Comparison of ENCODE assay signal across 10 mouse cellular contexts in the genomic region with DNA sequence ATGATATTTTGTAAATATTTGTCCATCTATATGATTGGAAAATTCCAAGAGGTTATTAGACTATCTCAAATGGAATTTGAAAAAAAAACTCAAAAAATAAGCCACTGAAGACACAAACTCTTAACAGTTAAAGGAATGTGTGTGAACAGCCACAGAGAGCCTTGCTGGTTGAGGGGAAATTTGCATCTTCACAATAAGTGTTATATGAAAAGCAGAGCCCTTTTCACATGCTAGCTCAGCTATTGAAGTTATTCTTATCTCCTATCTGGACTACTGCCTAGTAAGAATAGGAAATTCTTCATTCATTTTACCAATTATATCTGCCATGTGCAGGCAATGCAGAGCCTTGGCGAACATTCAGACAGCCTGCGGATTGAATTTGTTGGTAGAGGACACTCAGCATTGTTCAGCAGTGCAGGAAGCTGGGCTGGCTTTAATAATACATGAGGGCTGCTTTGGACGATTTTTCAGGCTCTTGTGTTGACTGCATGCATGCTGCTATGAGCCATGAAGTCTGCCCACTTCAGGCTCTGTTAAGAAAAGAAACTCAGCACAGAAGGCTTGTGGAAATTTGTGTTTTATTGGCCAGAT.
A peak's percentile ranks its signal among the peaks of the same experiment; 100 is the strongest.
DNase-seq lines count a peak whose midpoint lies in the region; ATAC-seq lines count a peak whose summit lies in the region.
"Had no signal": no experiment of that assay in that cellular context is flagged by ENCODE, and none has a peak within 500 bp of the region (broad histone marks: within the 10 kb centered on the region; RNA-seq: fewer than 3 reads in every experiment).

No protein-coding gene starts in this region.

- no peak overlapping the region for H3K4me2 ChIP-seq in forebrain, embryonic 12.5 days
- H3K4me2 ChIP-seq in hindbrain, embryonic 16.5 days (ENCODE audit: low read length): no peak overlapping the region; the same call in 1 of the 2 replicates
- no peak overlapping the region for H3K4me2 ChIP-seq in neural tube, embryonic 13.5 days
- H3K4me2 ChIP-seq: liver, embryonic 12.5 days had no signal

- intact Hi-C loops in gastrocnemius, postnatal 14 days (cut with DNase I; ENCODE audit: low total_unique reads): no loop called here

- peak; percentile 3 to 4 for DNase-seq in kidney, postnatal 4 days
- no peak for DNase-seq in kidney, adult 9 months
- no peak for DNase-seq in yolk sac, embryonic 10.5 days (ENCODE audit: low spot score)
- DNase-seq in gastrocnemius, postnatal 14 days: no peak
- no peak for DNase-seq in ovary, postnatal 14 days (ENCODE audit: low spot score)
- DNase-seq: kidney, adult 18-20 months had no signal

- H3K27me3 ChIP-seq in forebrain, embryonic 12.5 days: no peaks in the 10 kb centered on the region
- H3K27me3 ChIP-seq in hindbrain, embryonic 16.5 days (replicated peaks; ENCODE audit: control insufficient read depth, insufficient read depth, low read length): no peaks in the 10 kb centered on the region
- H3K27me3 ChIP-seq in neural tube, embryonic 13.5 days: no peaks in the 10 kb centered on the region
- H3K27me3 ChIP-seq: liver, embryonic 12.5 days had no signal

- ATAC-seq in forebrain, embryonic 12.5 days (ENCODE audit: low FRiP score): peak; percentile 76; the same call in 1 of the 2 replicates
- peak; percentile 88 for ATAC-seq in hindbrain, embryonic 16.5 days
- 0 out of 2 replicates have a peak, but pooled peaks have one; percentile 63 for ATAC-seq in neural tube, embryonic 13.5 days (ENCODE audit: low read depth)
- ATAC-seq: liver, embryonic 12.5 days had no signal

- H3K4me3 ChIP-seq in forebrain, embryonic 12.5 days (replicated peaks): no peak overlapping the region
- no peak overlapping the region for H3K4me3 ChIP-seq in hindbrain, embryonic 16.5 days (ENCODE audit: low read length)
- H3K4me3 ChIP-seq in neural tube, embryonic 13.5 days: no peak overlapping the region
- H3K4me3 ChIP-seq: liver, embryonic 12.5 days had no signal

- H3K9me3 ChIP-seq in forebrain, embryonic 12.5 days: no peaks in the 10 kb centered on the region
- no peaks in the 10 kb centered on the region for H3K9me3 ChIP-seq in hindbrain, embryonic 16.5 days (ENCODE audit: control insufficient read depth, low read length)
- no peaks in the 10 kb centered on the region for H3K9me3 ChIP-seq in neural tube, embryonic 13.5 days
- H3K9me3 ChIP-seq: liver, embryonic 12.5 days had no signal

- H3K4me1 ChIP-seq in forebrain, embryonic 12.5 days: peaks cover 8% of the 10 kb centered on the region
- H3K4me1 ChIP-seq in hindbrain, embryonic 16.5 days (ENCODE audit: control insufficient read depth, insufficient read depth, low read depth, low read length): no peaks in the 10 kb centered on the region
- peaks cover 11% of the 10 kb centered on the region for H3K4me1 ChIP-seq in neural tube, embryonic 13.5 days (replicated peaks)
- H3K4me1 ChIP-seq: liver, embryonic 12.5 days had no signal

- H3K9ac ChIP-seq in forebrain, embryonic 12.5 days: no peak overlapping the region
- H3K9ac ChIP-seq in hindbrain, embryonic 16.5 days (ENCODE audit: low read depth, low read length): no peak overlapping the region
- H3K9ac ChIP-seq in neural tube, embryonic 13.5 days: no peak overlapping the region
- H3K9ac ChIP-seq: liver, embryonic 12.5 days had no signal

- WGBS in forebrain, embryonic 12.5 days: 5% methylated on average over 3 of the region's 3 CpGs
- 9% methylated on average over 3 of the region's 3 CpGs for WGBS in hindbrain, embryonic 16.5 days
- WGBS in neural tube, embryonic 13.5 days: 15% methylated on average over 3 of the region's 3 CpGs

- no peaks in the 10 kb centered on the region for H3K36me3 ChIP-seq in forebrain, embryonic 12.5 days (replicated peaks)
- H3K36me3 ChIP-seq in hindbrain, embryonic 16.5 days (ENCODE audit: control insufficient read depth, insufficient read depth, low read length): no peaks in the 10 kb centered on the region
- H3K36me3 ChIP-seq in neural tube, embryonic 13.5 days: no peaks in the 10 kb centered on the region
- H3K36me3 ChIP-seq: liver, embryonic 12.5 days had no signal

- H3K27ac ChIP-seq in forebrain, embryonic 12.5 days: peak overlapping the region; percentile 62
- 0 out of 2 replicates have a peak overlapping the region, but pooled peaks have one; percentile 3 for H3K27ac ChIP-seq in hindbrain, embryonic 16.5 days (ENCODE audit: low read depth, low read length)
- peak overlapping the region; percentile 46; the same call in 1 of the 2 replicates for H3K27ac ChIP-seq in neural tube, embryonic 13.5 days (replicated peaks)
- H3K27ac ChIP-seq: liver, embryonic 12.5 days had no signal

Comparison
In these comparisons a context has a peak if more than half of its experiments do, and no peak if none do; other contexts are left out.
1. DNase-seq: peak in kidney, postnatal 4 days (2 of 2); none in kidney, adult 9 months (single experiment), yolk sac, embryonic 10.5 days (single experiment), gastrocnemius, postnatal 14 days (single experiment) and ovary, postnatal 14 days (single experiment).
2. H3K27ac ChIP-seq: peak in every context shown above with its lines; median percentile 62 in forebrain, embryonic 12.5 days; 46 in neural tube, embryonic 13.5 days; 3 in hindbrain, embryonic 16.5 days.
3. Peak in every context shown above with its lines, with median percentiles within 50 percentile points of each other: ATAC-seq.